Mouse (Mus musculus) heart, adult 2 months (tissue): Measurements from ENCODE around the gene Mmrn2.
A peak's percentile ranks its signal among the peaks of the same experiment; 100 is the strongest.

Source experiments
- CTCF ChIP-seq: fragments of 200-600 bp; IDR thresholded peaks from 2 replicates; pipeline ENCODE4 v1.8.1; 2022; ENCODE audit warnings: antibody characterized with exemption, mild to moderate bottlenecking, moderate library complexity
- EP300 ChIP-seq: fragments of 200-500 bp; IDR thresholded peaks from 2 replicates; pipeline ENCODE4 v1.6.1; 2011; ENCODE audit warnings: low read depth, low read length, control low read depth; ENCODE audit not compliant: insufficient read depth
- POLR2A ChIP-seq: fragments of 200-500 bp; IDR thresholded peaks from 2 replicates; pipeline ENCODE4 v1.6.1; 2011; ENCODE audit warnings: mild to moderate bottlenecking, low read depth, low read length, control low read depth; ENCODE audit not compliant: insufficient read depth

- no peak; the same call in none of the 2 replicates for TF ChIP-seq CTCF
- TF ChIP-seq POLR2A, result no peak
- peak; percentile 92 for TF ChIP-seq EP300
These were observed 25.9 kb downstream of the Mmrn2 start for GRCm38 (mm10) chr14:34401135-34401534.
